Mouse (Mus musculus) megakaryocyte, adult 5-6 weeks (primary cell): ENCODE measurements around the gene Hsd17b14. TPM values are rescaled to one million over a fixed set of nuclear protein-coding genes. Genes with fewer than 3 reads are reported as not detected.

Source experiments
- ATAC-seq: 2 replicates; pipeline ENCODE4 v1.8.0; 2016; ENCODE audit warnings: mild to moderate bottlenecking, inconsistent platforms; ENCODE audit not compliant: poor library complexity, severe bottlenecking
- total RNA-seq, 2 experiments: library from RNA; stranded (forward) in 1 of 2; stranded (reverse) in 1 of 2; fragments of 153-499, 151-499 nt in 1 of 2; fragments of 221-1000, 200-1000 nt in 1 of 2; gene quantifications; 2 replicates each; pipeline versions ENCODE4 v1.2.3 to v1.2.4; 2015 to 2017

The Hsd17b14 gene
- total RNA-seq, 2 experiments from 2014 or later: 0.25 TPM; not detected in 1

GRCm38 (mm10) chr7:45597013-45597412, 42.3 kb downstream of the Hsd17b14 start:
- ATAC-seq: no peak

DNA sequence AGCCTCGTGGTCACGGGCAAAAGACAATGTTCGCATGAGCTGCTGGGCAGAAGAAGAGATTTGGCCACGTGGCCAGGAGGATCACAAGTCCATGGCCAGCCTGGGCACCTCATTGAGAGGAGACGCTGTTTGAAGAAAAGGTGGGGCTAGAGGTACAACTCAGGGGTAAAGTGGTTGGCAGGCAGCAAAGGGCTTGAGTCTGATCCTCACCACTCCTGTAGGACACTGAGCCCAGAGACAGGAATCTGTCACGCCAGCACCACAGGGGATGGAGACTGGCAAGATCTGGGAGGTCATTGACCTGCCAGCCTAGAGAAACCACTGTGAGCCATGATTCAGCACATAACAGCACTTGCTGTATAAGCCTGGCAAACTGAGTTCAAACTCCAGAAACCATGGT, 42.8 kb downstream of the Hsd17b14 start:
- no peak for ATAC-seq

DNA sequence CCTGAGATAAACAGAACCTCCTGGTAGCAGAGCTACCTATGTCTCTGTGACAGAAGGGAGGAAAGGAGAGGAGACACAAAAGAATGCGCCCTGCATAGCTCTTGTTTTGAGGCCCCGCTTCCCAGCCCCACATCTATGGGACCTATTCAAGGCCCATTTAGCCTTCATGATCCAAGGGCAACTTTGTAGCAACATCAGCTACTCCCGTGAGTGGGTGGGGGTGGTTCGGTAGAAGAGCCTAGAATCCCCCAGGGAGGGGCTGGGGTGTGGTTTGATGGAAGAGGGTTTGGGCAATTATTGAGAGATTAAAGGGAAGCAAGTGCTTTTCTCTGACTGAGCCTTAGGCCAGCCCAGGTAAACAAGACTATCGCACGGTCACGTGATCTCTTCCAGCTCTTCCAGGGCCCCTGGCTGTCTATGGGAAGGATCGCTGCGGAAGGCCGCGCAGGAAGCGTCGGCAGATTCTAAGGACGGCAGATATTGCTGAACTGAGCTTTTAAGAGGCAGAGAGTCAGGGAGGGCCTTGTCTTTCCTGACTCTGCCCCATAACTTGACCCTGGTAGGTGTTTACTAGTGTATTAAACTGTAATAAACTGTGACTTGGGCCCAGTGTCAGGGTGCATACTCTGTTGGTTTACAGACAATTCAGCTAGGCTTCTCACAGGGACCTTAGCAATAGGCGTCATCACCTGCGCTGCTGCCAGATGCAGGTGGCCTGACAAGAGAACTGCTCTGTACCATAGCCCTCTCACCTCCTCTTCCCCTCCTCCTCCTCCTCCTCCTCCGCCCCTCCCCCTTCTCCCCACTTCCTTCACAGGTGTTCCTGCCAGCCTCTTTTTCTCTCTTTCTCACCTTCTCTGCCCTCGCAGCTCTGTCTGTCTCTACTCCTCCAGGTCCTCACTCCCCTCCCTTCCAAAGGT, 44.5 kb downstream of the Hsd17b14 start:
- ATAC-seq: no peak

- no peak for ATAC-seq
Observed at GRCm38 (mm10) chr7:45605704-45606289, 51.1 kb downstream of the Hsd17b14 start.

- ATAC-seq: no peak
Observed at GRCm38 (mm10) chr7:45609511-45609910, 54.8 kb downstream of the Hsd17b14 start.

DNA sequence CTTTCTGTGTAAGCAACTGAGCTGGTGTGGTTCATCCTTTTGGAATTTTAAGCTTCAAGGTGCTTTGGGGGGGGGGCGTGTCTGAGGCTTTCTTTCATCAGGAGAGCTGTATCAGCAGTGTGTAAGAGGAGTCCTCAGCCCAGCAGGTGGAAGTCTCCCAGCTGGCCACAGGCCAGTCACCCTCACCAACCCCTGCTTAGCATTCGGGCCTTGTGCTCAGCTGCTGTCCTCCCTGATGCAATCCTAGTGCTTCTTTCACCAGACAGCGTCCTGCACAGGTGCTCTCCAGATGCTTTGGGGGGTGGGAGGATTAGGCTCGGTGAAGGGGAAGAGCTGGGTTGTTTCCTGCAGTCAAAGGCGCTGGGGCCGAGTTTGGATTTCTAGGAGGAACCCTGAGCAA, 61.6 kb downstream of the Hsd17b14 start:
- ATAC-seq: no peak

DNA sequence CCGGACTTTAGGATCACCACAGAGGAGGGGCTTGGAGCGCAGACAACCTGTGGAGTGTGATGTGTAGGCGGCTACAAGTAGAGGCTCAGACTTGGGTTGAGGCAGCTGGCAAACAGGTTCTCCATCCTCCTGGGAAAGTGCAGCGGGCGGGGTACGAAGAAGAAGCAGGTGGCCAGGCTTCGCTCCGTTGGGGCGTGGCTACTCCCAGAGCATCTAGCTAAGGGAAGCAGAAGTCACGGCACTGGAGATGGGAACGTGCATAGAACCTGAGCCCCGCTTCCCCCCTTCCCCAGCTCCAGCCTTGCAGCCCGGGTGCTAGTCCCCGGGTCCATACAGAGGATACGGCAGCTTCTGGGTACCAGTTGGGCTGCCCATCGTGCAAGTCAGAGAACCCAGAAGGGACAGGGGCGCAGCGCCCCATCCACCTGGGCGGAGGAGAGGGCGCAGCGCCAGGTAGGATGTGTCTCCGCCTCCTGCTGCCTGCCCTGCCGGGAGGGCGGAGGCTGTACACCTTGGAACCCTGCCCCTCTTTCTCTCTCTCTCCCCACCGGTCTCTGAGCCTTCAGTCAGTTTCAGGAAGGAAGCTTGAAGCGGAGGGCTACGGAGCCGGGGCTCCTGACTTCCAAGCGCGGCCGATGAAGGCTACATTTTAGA, 62.5 kb downstream of the Hsd17b14 start, which contains the start of gene Fut1:
TSS of gene Fut1 (plus strand) at position 248 of the 654 bp plus-strand sequence.
- no peak for ATAC-seq

Other genes with a start within 250 kb of the Hsd17b14 start
Only the 30 nearest of the 35 such genes appear.
- gene Lin7b, start 184.3 kb upstream of the Hsd17b14 start, total RNA-seq (2015): 0.71 TPM in 1 of 2 replicates, not detected in the other
- gene Lin7b, start 184.3 kb upstream of the Hsd17b14 start, total RNA-seq (2017): not detected in 2 replicates
- 69.6 and 94.3 TPM in 2 replicates for gene Snrnp70, start 159.2 kb upstream of the Hsd17b14 start, total RNA-seq (2015)
- gene Snrnp70, start 159.2 kb upstream of the Hsd17b14 start, total RNA-seq (2017): 261 and 320 TPM in 2 replicates
- not detected in 2 replicates for gene Kcna7, start 149.2 kb upstream of the Hsd17b14 start, total RNA-seq (2015)
- gene Kcna7, start 149.2 kb upstream of the Hsd17b14 start, total RNA-seq (2017): not detected in 2 replicates
- not detected in 2 replicates for gene Ntf5, start 141.2 kb upstream of the Hsd17b14 start, total RNA-seq (2015)
- not detected in 2 replicates for gene Ntf5, start 141.2 kb upstream of the Hsd17b14 start, total RNA-seq (2017)
- not detected in 2 replicates for gene Lhb, start 134.1 kb upstream of the Hsd17b14 start, total RNA-seq (2015)
- not detected in 2 replicates for gene Lhb, start 134.1 kb upstream of the Hsd17b14 start, total RNA-seq (2017)
- gene Gys1, start 120.0 kb upstream of the Hsd17b14 start, total RNA-seq (2015): 9.8 and 10.6 TPM in 2 replicates
- 7.2 and 8.8 TPM in 2 replicates for gene Gys1, start 120.0 kb upstream of the Hsd17b14 start, total RNA-seq (2017)
- gene Ruvbl2, start 116.8 kb upstream of the Hsd17b14 start, total RNA-seq (2015): 48.6 and 51.6 TPM in 2 replicates
- 52.9 and 60.2 TPM in 2 replicates for gene Ruvbl2, start 116.8 kb upstream of the Hsd17b14 start, total RNA-seq (2017)
- gene Ftl1, start 95.0 kb upstream of the Hsd17b14 start, total RNA-seq (2015): 2,869 and 3,213 TPM in 2 replicates
- gene Ftl1, start 95.0 kb upstream of the Hsd17b14 start, total RNA-seq (2017): 1,589 and 1,786 TPM in 2 replicates
- gene Bax, start 88.0 kb upstream of the Hsd17b14 start, total RNA-seq (2015): 24.6 and 25.0 TPM in 2 replicates
- gene Bax, start 88.0 kb upstream of the Hsd17b14 start, total RNA-seq (2017): 31.8 and 37.4 TPM in 2 replicates
- not detected in 2 replicates for gene Tulp2, start 73.0 kb upstream of the Hsd17b14 start, total RNA-seq (2015)
- not detected in 2 replicates for gene Tulp2, start 73.0 kb upstream of the Hsd17b14 start, total RNA-seq (2017)
- not detected in 2 replicates for gene Gm45808, start 68.1 kb upstream of the Hsd17b14 start, total RNA-seq (2015)
- 0.61 TPM in 1 of 2 replicates, not detected in the other for gene Gm45808, start 68.1 kb upstream of the Hsd17b14 start, total RNA-seq (2017)
- 15.5 and 18.3 TPM in 2 replicates for gene Dhdh, start 66.1 kb upstream of the Hsd17b14 start, total RNA-seq (2015)
- gene Dhdh, start 66.1 kb upstream of the Hsd17b14 start, total RNA-seq (2017): 14.2 and 16.0 TPM in 2 replicates
- 54.9 and 59.1 TPM in 2 replicates for gene Nucb1, start 44.5 kb upstream of the Hsd17b14 start, total RNA-seq (2015)
- 178 and 199 TPM in 2 replicates for gene Nucb1, start 44.5 kb upstream of the Hsd17b14 start, total RNA-seq (2017)
- gene Ppp1r15a, start 28.6 kb upstream of the Hsd17b14 start, total RNA-seq (2015): 29.2 and 39.1 TPM in 2 replicates
- 50.0 and 64.7 TPM in 2 replicates for gene Ppp1r15a, start 28.6 kb upstream of the Hsd17b14 start, total RNA-seq (2017)
- gene Plekha4, start 28.6 kb upstream of the Hsd17b14 start, total RNA-seq (2015): not detected in 2 replicates
- 0.24 TPM in 1 of 2 replicates, not detected in the other for gene Plekha4, start 28.6 kb upstream of the Hsd17b14 start, total RNA-seq (2017)
- gene Bcat2, start 15.3 kb downstream of the Hsd17b14 start, total RNA-seq (2015): 24.6 and 26.6 TPM in 2 replicates
- gene Bcat2, start 15.3 kb downstream of the Hsd17b14 start, total RNA-seq (2017): 16.7 and 24.1 TPM in 2 replicates
- not detected in 2 replicates for gene Fgf21, start 60.6 kb downstream of the Hsd17b14 start, total RNA-seq (2015)
- not detected in 2 replicates for gene Fgf21, start 60.6 kb downstream of the Hsd17b14 start, total RNA-seq (2017)
- not detected in 2 replicates for gene Fut1, start 62.4 kb downstream of the Hsd17b14 start, total RNA-seq (2015)
- gene Fut1, start 62.4 kb downstream of the Hsd17b14 start, total RNA-seq (2017): not detected in 2 replicates
- gene Izumo1, start 66.9 kb downstream of the Hsd17b14 start, total RNA-seq (2015): not detected in 2 replicates
- 0.22 TPM in 1 of 2 replicates, not detected in the other for gene Izumo1, start 66.9 kb downstream of the Hsd17b14 start, total RNA-seq (2017)
- 0.20 TPM in 1 of 2 replicates, not detected in the other for gene Rasip1, start 72.6 kb downstream of the Hsd17b14 start, total RNA-seq (2015)
- 0.29 TPM in 1 of 2 replicates, not detected in the other for gene Rasip1, start 72.6 kb downstream of the Hsd17b14 start, total RNA-seq (2017)
- not detected in 2 replicates for gene Mamstr, start 85.1 kb downstream of the Hsd17b14 start, total RNA-seq (2015)
- gene Mamstr, start 85.1 kb downstream of the Hsd17b14 start, total RNA-seq (2017): 0.53 TPM in 1 of 2 replicates, not detected in the other
- not detected in 2 replicates for gene Fut2, start 111.5 kb downstream of the Hsd17b14 start, total RNA-seq (2015)
- not detected in 2 replicates for gene Fut2, start 111.5 kb downstream of the Hsd17b14 start, total RNA-seq (2017)
- not detected in 2 replicates for gene Ntn5, start 129.1 kb downstream of the Hsd17b14 start, total RNA-seq (2015)
- gene Ntn5, start 129.1 kb downstream of the Hsd17b14 start, total RNA-seq (2017): not detected in 2 replicates
- not detected in 2 replicates for gene Sec1, start 139.5 kb downstream of the Hsd17b14 start, total RNA-seq (2015)
- gene Sec1, start 139.5 kb downstream of the Hsd17b14 start, total RNA-seq (2017): not detected in 2 replicates
- gene Car11, start 144.9 kb downstream of the Hsd17b14 start, total RNA-seq (2015): not detected in 2 replicates
- gene Car11, start 144.9 kb downstream of the Hsd17b14 start, total RNA-seq (2017): not detected in 2 replicates
- 3.3 and 4.1 TPM in 2 replicates for gene Dbp, start 150.2 kb downstream of the Hsd17b14 start, total RNA-seq (2015)
- gene Dbp, start 150.2 kb downstream of the Hsd17b14 start, total RNA-seq (2017): 3.9 and 5.9 TPM in 2 replicates
- gene Rpl18, start 160.6 kb downstream of the Hsd17b14 start, total RNA-seq (2015): 1,249 and 1,272 TPM in 2 replicates
- 1,058 and 1,261 TPM in 2 replicates for gene Rpl18, start 160.6 kb downstream of the Hsd17b14 start, total RNA-seq (2017)
- gene Sphk2, start 163.1 kb downstream of the Hsd17b14 start, total RNA-seq (2015): 14.6 and 21.2 TPM in 2 replicates
- 13.7 and 15.7 TPM in 2 replicates for gene Sphk2, start 163.1 kb downstream of the Hsd17b14 start, total RNA-seq (2017)
- 0.18 and 0.29 TPM in 2 replicates for gene Fam83e, start 166.3 kb downstream of the Hsd17b14 start, total RNA-seq (2015)
- gene Fam83e, start 166.3 kb downstream of the Hsd17b14 start, total RNA-seq (2017): 0.12 and 0.22 TPM in 2 replicates
- not detected in 2 replicates for gene Spaca4, start 170.9 kb downstream of the Hsd17b14 start, total RNA-seq (2015)
- gene Spaca4, start 170.9 kb downstream of the Hsd17b14 start, total RNA-seq (2017): not detected in 2 replicates